Mouse (Mus musculus): ENCODE results near the gene Sdsl. TPM values are rescaled to one million over a fixed set of nuclear protein-coding genes. Genes with fewer than 3 reads are reported as not detected.

The Sdsl gene
- polyA plus RNA-seq, 2 experiments: 0.61 to 1.2 TPM

DNA sequence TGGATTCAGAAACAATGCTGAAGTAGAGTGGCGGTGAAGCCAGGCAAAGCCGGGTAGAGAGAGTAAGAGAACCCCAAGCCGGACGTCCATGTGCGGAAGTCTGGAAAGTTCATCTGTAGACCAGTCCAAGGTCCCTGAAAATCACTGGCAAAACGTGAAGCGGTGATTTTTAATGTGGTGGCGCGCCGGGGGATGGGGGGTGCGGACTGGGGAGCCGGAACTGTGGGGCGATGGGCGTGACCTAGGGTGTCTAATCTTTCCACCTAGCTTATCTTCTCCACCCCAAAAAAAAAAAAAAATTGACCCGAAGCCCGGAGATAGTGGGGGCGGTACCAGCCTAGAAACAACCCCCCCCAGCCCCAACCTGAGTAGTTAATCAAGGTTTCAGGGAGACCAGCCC, 35.1 kb downstream of the Sdsl start:
- Histone ChIP-seq H3K36me3 (ENCODE audit: control insufficient read depth, insufficient read depth, low read length) (no peaks in the 10 kb centered on the region), H3K4me2 (replicated peaks; ENCODE audit: low read depth, low read length, severe bottlenecking) (no peak overlapping the region), H3K27ac (replicated peaks; ENCODE audit: low read depth, low read length) (no peak overlapping the region), H3K4me1 (ENCODE audit: control insufficient read depth, insufficient read depth, low read length) (peaks cover 7% of the 10 kb centered on the region), H3K9ac (ENCODE audit: low read depth, low read length, severe bottlenecking) (no peak overlapping the region), H3K27me3 (ENCODE audit: control insufficient read depth, insufficient read depth, low read length) (peaks cover 83% of the 10 kb centered on the region), H3K4me3 (replicated peaks; ENCODE audit: low read length) (peak overlapping the region; percentile 15; the same call in 1 of the 2 replicates), H3K9me3 (ENCODE audit: control insufficient read depth, low read length) (no peaks in the 10 kb centered on the region)
- under 1% methylated on average over 17 of the region's 17 CpGs for WGBS
- DNase-seq (ENCODE audit: low spot score) (no peak), ATAC-seq (ENCODE audit: low FRiP score, low read depth) (no peak)
- TF ChIP-seq POLR2A (IDR thresholded peaks at IDR 0.05; ENCODE audit: borderline replicate concordance, extremely low read depth, insufficient read depth, insufficient read length): no peak

DNA sequence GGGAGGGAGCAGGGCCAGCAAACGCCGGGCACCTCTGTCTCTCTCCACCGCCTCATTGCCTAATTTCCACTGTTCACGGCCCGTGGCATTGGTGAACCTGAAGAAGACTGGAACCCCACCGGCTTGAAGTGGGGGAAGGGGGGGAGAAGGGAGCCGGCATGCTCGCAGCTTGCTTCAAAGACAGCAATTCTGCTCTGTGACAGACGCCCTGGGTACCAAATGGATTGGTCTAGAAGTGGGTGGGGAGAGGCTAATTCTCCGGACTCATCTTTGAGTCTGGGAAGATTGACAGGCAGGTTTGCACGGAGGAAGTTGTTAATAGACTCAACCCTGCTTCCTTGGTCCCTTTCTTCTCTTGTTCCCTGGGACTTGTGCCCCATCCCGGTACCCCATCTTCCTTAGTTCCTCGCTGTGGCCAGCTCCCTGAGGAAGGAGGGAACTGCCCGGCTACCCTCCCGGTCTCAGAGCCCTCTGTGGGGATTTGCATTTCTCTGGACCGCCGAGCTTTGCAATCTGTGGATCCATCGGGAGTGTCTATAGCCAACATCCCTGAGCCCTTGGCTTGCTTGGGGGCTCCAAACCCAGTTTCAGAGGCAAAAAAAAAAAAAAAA, 35.6 kb downstream of the Sdsl start:
- Histone ChIP-seq H3K27ac (replicated peaks; ENCODE audit: low read depth, low read length) (no peak overlapping the region), H3K9ac (ENCODE audit: low read depth, low read length, severe bottlenecking) (no peak overlapping the region), H3K4me2 (replicated peaks; ENCODE audit: low read depth, low read length, severe bottlenecking) (no peak overlapping the region), H3K9me3 (ENCODE audit: control insufficient read depth, low read length) (no peaks in the 10 kb centered on the region), H3K27me3 (ENCODE audit: control insufficient read depth, insufficient read depth, low read length) (peaks cover 88% of the 10 kb centered on the region), H3K36me3 (ENCODE audit: control insufficient read depth, insufficient read depth, low read length) (no peaks in the 10 kb centered on the region), H3K4me3 (replicated peaks; ENCODE audit: low read length) (no peak overlapping the region), H3K4me1 (ENCODE audit: control insufficient read depth, insufficient read depth, low read length) (peaks cover 7% of the 10 kb centered on the region)
- ATAC-seq (ENCODE audit: low FRiP score, low read depth) (no peak), DNase-seq (ENCODE audit: low spot score) (no peak)
- no peak for TF ChIP-seq POLR2A (IDR thresholded peaks at IDR 0.05; ENCODE audit: borderline replicate concordance, extremely low read depth, insufficient read depth, insufficient read length)
- WGBS: 2% methylated on average over 17 of the region's 18 CpGs

DNA sequence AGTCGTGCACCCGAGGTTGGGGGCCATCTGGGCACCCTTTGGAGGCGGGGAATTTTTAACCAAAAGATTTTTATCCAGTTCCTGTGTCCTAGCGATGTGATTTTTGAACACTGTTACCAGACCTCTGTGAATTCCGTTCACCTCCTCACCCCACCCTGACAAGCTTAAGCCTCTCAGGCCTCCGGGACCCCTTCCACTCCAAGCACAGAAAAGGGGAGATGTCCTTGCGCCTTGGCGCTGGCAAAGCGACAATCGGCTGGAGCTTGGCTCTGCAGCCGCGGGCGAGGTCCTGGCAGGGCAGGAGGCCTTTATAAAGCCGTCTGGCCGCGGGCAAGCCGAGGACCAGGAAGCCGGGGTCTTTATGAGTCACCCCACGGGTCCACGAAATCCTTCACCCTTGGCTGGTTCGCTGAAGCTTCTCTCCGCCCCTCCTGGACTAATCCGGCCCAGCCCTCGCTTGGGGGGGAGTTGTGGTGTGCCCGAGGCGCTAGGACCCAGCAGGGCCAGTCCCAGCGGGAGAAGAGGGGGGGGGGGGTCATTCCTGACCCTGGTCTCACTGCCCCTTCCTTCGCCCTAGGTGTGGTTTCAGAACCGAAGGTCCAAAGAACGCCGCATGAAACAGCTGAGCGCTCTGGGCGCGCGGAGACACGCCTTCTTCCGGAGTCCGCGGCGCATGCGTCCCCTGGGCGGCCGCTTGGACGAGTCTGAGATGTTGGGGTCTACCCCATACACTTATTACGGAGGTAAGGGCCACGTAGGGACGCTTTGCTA, 36.7 kb downstream of the Sdsl start:
- no peaks in the 10 kb centered on the region for H3K9me3 ChIP-seq (ENCODE audit: control insufficient read depth, low read length)
- H3K36me3 ChIP-seq (ENCODE audit: control insufficient read depth, insufficient read depth, low read length): no peaks in the 10 kb centered on the region
- 0 out of 2 replicates have a peak overlapping the region, but pooled peaks have one; percentile 16 for H3K9ac ChIP-seq (ENCODE audit: low read depth, low read length, severe bottlenecking)
- ATAC-seq (ENCODE audit: low FRiP score, low read depth) (no peak), DNase-seq (ENCODE audit: low spot score) (no peak)
- H3K4me3 ChIP-seq (replicated peaks; ENCODE audit: low read length): peak overlapping the region; percentile 34
- H3K4me1 ChIP-seq (ENCODE audit: control insufficient read depth, insufficient read depth, low read length): peaks cover 7% of the 10 kb centered on the region
- no peak overlapping the region for H3K27ac ChIP-seq (replicated peaks; ENCODE audit: low read depth, low read length)
- H3K27me3 ChIP-seq (ENCODE audit: control insufficient read depth, insufficient read depth, low read length): peaks cover 99% of the 10 kb centered on the region
- peak overlapping the region; percentile 47 for H3K4me2 ChIP-seq (replicated peaks; ENCODE audit: low read depth, low read length, severe bottlenecking)
- no peak for TF ChIP-seq POLR2A (IDR thresholded peaks at IDR 0.05; ENCODE audit: borderline replicate concordance, extremely low read depth, insufficient read depth, insufficient read length)
- WGBS: under 1% methylated on average over 44 of the region's 47 CpGs

DNA sequence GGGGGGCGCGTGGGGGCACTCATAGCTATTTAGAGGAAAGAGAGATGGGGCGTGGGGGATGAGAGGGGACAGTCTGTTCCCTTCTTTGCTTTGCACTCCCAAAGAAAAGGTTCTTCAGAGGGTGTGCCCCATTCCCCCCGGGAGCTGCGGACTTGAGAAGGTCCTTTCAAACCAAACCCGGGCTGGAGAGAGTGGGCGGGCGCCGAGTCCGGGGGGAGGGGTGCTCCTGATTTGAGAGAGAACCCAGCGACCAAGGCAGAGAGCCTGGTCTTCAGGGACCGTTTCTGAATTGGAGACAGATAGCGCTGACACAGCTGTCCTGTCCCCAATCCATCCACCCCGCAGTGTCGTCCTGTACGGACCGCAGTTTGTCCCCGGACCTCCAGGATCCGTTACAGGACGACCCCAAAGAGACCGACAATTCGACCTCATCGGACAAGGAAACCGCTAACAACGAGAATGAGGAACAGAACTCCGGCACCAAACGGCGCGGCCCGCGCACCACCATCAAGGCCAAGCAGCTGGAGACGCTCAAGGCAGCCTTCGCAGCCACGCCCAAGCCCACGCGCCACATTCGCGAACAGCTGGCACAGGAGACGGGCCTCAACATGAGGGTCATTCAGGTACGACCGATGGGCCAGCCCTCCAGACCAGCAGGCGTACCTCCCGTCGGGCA, 37.5 kb downstream of the Sdsl start:
- peaks cover 6% of the 10 kb centered on the region for H3K4me1 ChIP-seq (ENCODE audit: control insufficient read depth, insufficient read depth, low read length)
- DNase-seq (ENCODE audit: low spot score): no peak
- no peak overlapping the region for H3K9ac ChIP-seq (ENCODE audit: low read depth, low read length, severe bottlenecking)
- no peak for TF ChIP-seq POLR2A (IDR thresholded peaks at IDR 0.05; ENCODE audit: borderline replicate concordance, extremely low read depth, insufficient read depth, insufficient read length)
- no peak overlapping the region for H3K27ac ChIP-seq (replicated peaks; ENCODE audit: low read depth, low read length)
- no peak overlapping the region for H3K4me2 ChIP-seq (replicated peaks; ENCODE audit: low read depth, low read length, severe bottlenecking)
- peak overlapping the region; percentile 34; the same call in 1 of the 2 replicates for H3K4me3 ChIP-seq (replicated peaks; ENCODE audit: low read length)
- no peak for ATAC-seq (ENCODE audit: low FRiP score, low read depth)
- under 1% methylated on average over 44 of the region's 44 CpGs for WGBS
- H3K9me3 ChIP-seq (ENCODE audit: control insufficient read depth, low read length): no peaks in the 10 kb centered on the region
- no peaks in the 10 kb centered on the region for H3K36me3 ChIP-seq (ENCODE audit: control insufficient read depth, insufficient read depth, low read length)
- H3K27me3 ChIP-seq (ENCODE audit: control insufficient read depth, insufficient read depth, low read length): peaks cover 96% of the 10 kb centered on the region

DNA sequence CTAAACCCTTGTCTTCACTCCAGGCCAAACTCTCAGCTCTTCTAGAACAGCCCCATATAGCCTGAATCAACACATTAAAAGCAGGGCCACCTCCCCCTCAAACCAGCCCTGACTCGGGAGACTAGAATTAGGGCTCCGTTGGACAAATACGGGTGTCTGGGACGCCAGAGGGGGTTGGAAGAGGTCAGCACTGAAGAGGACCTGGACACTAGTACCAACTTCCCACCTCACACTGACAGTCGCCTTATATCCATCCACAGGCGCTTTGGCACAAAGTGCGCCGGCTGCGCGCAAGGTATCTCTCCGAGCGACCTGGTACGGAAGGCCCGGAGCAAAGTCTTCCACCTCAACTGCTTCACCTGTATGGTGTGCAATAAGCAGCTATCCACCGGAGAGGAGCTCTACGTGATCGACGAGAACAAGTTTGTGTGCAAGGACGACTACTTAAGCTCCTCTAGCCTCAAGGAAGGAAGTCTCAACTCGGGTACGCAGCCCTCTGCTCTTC, 38.3 kb downstream of the Sdsl start:
- no peaks in the 10 kb centered on the region for H3K36me3 ChIP-seq (ENCODE audit: control insufficient read depth, insufficient read depth, low read length)
- H3K4me2 ChIP-seq (replicated peaks; ENCODE audit: low read depth, low read length, severe bottlenecking): no peak overlapping the region
- H3K27ac ChIP-seq (replicated peaks; ENCODE audit: low read depth, low read length): no peak overlapping the region
- H3K4me3 ChIP-seq (replicated peaks; ENCODE audit: low read length): no peak overlapping the region
- H3K9me3 ChIP-seq (ENCODE audit: control insufficient read depth, low read length): no peaks in the 10 kb centered on the region
- no peak for TF ChIP-seq POLR2A (IDR thresholded peaks at IDR 0.05; ENCODE audit: borderline replicate concordance, extremely low read depth, insufficient read depth, insufficient read length)
- DNase-seq (ENCODE audit: low spot score): no peak
- no peaks in the 10 kb centered on the region for H3K4me1 ChIP-seq (ENCODE audit: control insufficient read depth, insufficient read depth, low read length)
- 2% methylated on average over 21 of the region's 21 CpGs for WGBS
- ATAC-seq (ENCODE audit: low FRiP score, low read depth): no peak
- H3K27me3 ChIP-seq (ENCODE audit: control insufficient read depth, insufficient read depth, low read length): peaks cover 95% of the 10 kb centered on the region
- no peak overlapping the region for H3K9ac ChIP-seq (ENCODE audit: low read depth, low read length, severe bottlenecking)

Measured in limb, embryonic 14.5 days (tissue).